Mouse (Mus musculus) B cell, adult (primary cell): ENCODE measurements around the gene Hpd. TPM values are rescaled to one million over a fixed set of nuclear protein-coding genes. Genes with fewer than 3 reads are reported as not detected.

Experiments used
- total RNA-seq: library from RNA; stranded (reverse); gene quantifications from 4 replicates; pipeline ENCODE4 v1.2.4, GENCODE M21; 2023; ENCODE audit not compliant: inconsistent age

Gene Hpd
- not detected in 4 replicates for total RNA-seq

GRCm38 (mm10) chr5:123182651-123183050, at the start of gene Hpd:
Hpd (minus strand) TSS chr5:123182727.

GRCm38 (mm10) chr5:123169284-123169683, 13.2 kb downstream of the Hpd start, which contains the start of gene Psmd9:
Psmd9 (plus strand) TSS chr5:123169413.

GRCm38 (mm10) chr5:123142161-123143157, 40.1 kb downstream of the Hpd start, which contains the start of gene Setd1b:
Setd1b (plus strand) TSS chr5:123142193.

GRCm38 (mm10) chr5:123132308-123133071, 50.0 kb downstream of the Hpd start, which contains the start of gene Rhof:
Rhof (minus strand) TSS chr5:123132692.

Other genes starting within 250 kb of the Hpd start
- 65.1 to 79.9 TPM (median 70.6 TPM) in 4 replicates for gene Kdm2b, start 192.9 kb downstream of the Hpd start, total RNA-seq
- 30.6 to 34.7 TPM (median 33.7 TPM) in 4 replicates for gene Orai1, start 167.7 kb downstream of the Hpd start, total RNA-seq
- gene Morn3, start 135.7 kb downstream of the Hpd start, total RNA-seq = not detected in 4 replicates
- 5.5 to 7.6 TPM (median 6.9 TPM) in 4 replicates for gene Tmem120b, start 114.3 kb downstream of the Hpd start, total RNA-seq
- 82.7 to 95.8 TPM (median 89.3 TPM) in 4 replicates for gene Rhof, start 50.0 kb downstream of the Hpd start, total RNA-seq
- gene Setd1b, start 40.5 kb downstream of the Hpd start, total RNA-seq = 65.9 to 77.5 TPM (median 73.3 TPM) in 4 replicates
- 27.2 to 34.0 TPM (median 31.5 TPM) in 4 replicates for gene Psmd9, start 13.3 kb downstream of the Hpd start, total RNA-seq
- 0.87 to 2.4 TPM (median 1.4 TPM) in 4 replicates for gene Wdr66, start 69.4 kb upstream of the Hpd start, total RNA-seq
- gene Bcl7a, start 161.1 kb upstream of the Hpd start, total RNA-seq = 52.5 to 60.6 TPM (median 56.7 TPM) in 4 replicates
- 156 to 167 TPM (median 161 TPM) in 4 replicates for gene Mlxip, start 212.1 kb upstream of the Hpd start, total RNA-seq